Mouse (Mus musculus) hindbrain, postnatal 0 days (tissue): Measurements from ENCODE around the gene Ccdc85c. TPM values are rescaled to one million over a fixed set of nuclear protein-coding genes. Genes with fewer than 3 reads are reported as not detected.

Source experiments
- ATAC-seq: fragments of 200-750 bp; cut with Nextera tagmentation; 2 replicates; pipeline ENCODE4 v1.8.0; 2017; ENCODE audit warnings: mild to moderate bottlenecking, moderate TSS enrichment, moderate library complexity
- DNase-seq: peaks from one replicate; pipeline ENCODE4 v3.0.0-alpha.2; 2015; ENCODE audit warnings: low spot score
- H3K27ac ChIP-seq: fragments of 300-500 bp; sonication (generic); 2 replicates; pipeline ENCODE4 v1.5.1; 2014; ENCODE audit warnings: mild to moderate bottlenecking
- H3K27me3 ChIP-seq: fragments of 300-500 bp; sonication (generic); 2 replicates; pipeline ENCODE4 v1.6.1; 2014; ENCODE audit warnings: low read length, mixed read lengths; ENCODE audit not compliant: insufficient read depth
- H3K36me3 ChIP-seq: fragments of 300-500 bp; sonication (generic); 2 replicates; pipeline ENCODE4 v1.6.1; 2014; ENCODE audit warnings: low read length, mixed read lengths; ENCODE audit not compliant: insufficient read depth
- H3K4me1 ChIP-seq: fragments of 300-500 bp; sonication (generic); 2 replicates; pipeline ENCODE4 v1.6.1; 2014; ENCODE audit warnings: antibody characterized with exemption, low read length, mixed read lengths; ENCODE audit not compliant: insufficient read depth
- H3K4me2 ChIP-seq: fragments of 300-500 bp; sonication (generic); 2 replicates; pipeline ENCODE4 v1.6.1; 2014; ENCODE audit warnings: low read depth, mild to moderate bottlenecking, low read length, moderate library complexity, mixed read lengths
- H3K4me3 ChIP-seq: fragments of 300-500 bp; sonication (generic); 2 replicates; pipeline ENCODE4 v1.5.1; 2014; ENCODE audit warnings: low read length
- H3K9ac ChIP-seq: fragments of 300-500 bp; sonication (generic); replicated peaks from 2 replicates; pipeline ENCODE4 v1.6.1; 2014; ENCODE audit warnings: mild to moderate bottlenecking, low read length, moderate library complexity, mixed read lengths
- H3K9me3 ChIP-seq: fragments of 300-500 bp; sonication (generic); 2 replicates; pipeline ENCODE4 v1.6.1; 2016; ENCODE audit warnings: low read length, mixed read lengths
- CTCF ChIP-seq: IDR thresholded peaks from 2 replicates; pipeline ENCODE4 v1.5.1; 2016; ENCODE audit warnings: antibody characterized with exemption, control low read depth, low read depth
- WGBS: fragments of 180-500 bp; shearing (Covaris S2); extraction: QIAGEN DNeasy Blood & Tissue Kit; methylation state at CpG from one replicate; pipeline ENCODE4 v1.1.7; 2014; 5-methylcytosine and 5-hydroxymethylcytosine counted together
- polyA plus RNA-seq: library from polyadenylated mRNA; unstranded; fragments of >200 nt; fragmentation: Nextera tagmentation; extraction: Ambion mirVana; gene quantifications from 2 replicates; pipeline ENCODE4 v1.2.1, GENCODE M21; 2015
- total RNA-seq: library from RNA; depleted of rRNA; stranded (reverse); fragments of >200 nt; gene quantifications from 2 replicates; pipeline ENCODE4 v1.2.3, GENCODE M21; 2014

Ccdc85c gene
- total and polyA plus RNA-seq, 2 experiments from 2014 or later = 17.0 to 94.7 TPM

DNA sequence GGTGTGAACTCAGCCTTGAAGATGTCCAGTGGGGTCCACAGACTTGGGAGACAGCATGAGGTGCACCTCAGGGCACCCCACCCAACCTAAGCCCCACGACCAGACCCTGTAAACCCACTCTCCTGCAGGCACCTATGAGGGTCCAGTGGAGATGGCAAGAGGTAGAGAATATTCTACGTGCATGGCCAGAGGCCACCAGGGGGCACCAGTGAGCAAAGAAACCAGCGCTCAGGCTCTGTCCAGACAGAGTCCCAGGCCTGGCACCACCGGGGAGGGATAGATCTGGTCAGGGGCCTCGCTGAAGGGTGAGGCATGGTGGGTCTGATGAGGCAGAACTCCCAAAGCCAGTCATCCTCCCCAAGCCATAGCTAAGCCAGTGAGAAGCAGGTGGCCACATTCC, 68.6 kb downstream of the Ccdc85c start:
- peaks cover 27% of the 10 kb centered on the region for H3K36me3 ChIP-seq
- ATAC-seq = peak; percentile 55
- WGBS = 5% methylated on average over 5 of the region's 5 CpGs
- no peak overlapping the region for H3K9ac ChIP-seq
- peak; percentile 92 for TF ChIP-seq CTCF
- H3K27ac ChIP-seq = no peak overlapping the region
- DNase-seq = peak; percentile 87
- H3K4me3 ChIP-seq = no peak overlapping the region
- peaks cover 3% of the 10 kb centered on the region; the same call in 1 of the 2 replicates for H3K4me1 ChIP-seq
- H3K4me2 ChIP-seq = no peak overlapping the region
- no peaks in the 10 kb centered on the region for H3K9me3 ChIP-seq
- H3K27me3 ChIP-seq = no peaks in the 10 kb centered on the region

- DNase-seq = no peak
- peaks cover 3% of the 10 kb centered on the region; the same call in 1 of the 2 replicates for H3K4me1 ChIP-seq
- no peak overlapping the region for H3K27ac ChIP-seq
- no peaks in the 10 kb centered on the region for H3K27me3 ChIP-seq
- H3K9me3 ChIP-seq = no peaks in the 10 kb centered on the region
- TF ChIP-seq CTCF = no peak
- no peak for ATAC-seq
- WGBS = 52% methylated on average over 12 of the region's 12 CpGs
- H3K9ac ChIP-seq = no peak overlapping the region
- H3K36me3 ChIP-seq = peaks cover 42% of the 10 kb centered on the region
- no peak overlapping the region for H3K4me2 ChIP-seq
- no peak overlapping the region for H3K4me3 ChIP-seq
These were observed 70.2 kb downstream of the Ccdc85c start for GRCm38 (mm10) chr12:108204978-108205377.

DNA sequence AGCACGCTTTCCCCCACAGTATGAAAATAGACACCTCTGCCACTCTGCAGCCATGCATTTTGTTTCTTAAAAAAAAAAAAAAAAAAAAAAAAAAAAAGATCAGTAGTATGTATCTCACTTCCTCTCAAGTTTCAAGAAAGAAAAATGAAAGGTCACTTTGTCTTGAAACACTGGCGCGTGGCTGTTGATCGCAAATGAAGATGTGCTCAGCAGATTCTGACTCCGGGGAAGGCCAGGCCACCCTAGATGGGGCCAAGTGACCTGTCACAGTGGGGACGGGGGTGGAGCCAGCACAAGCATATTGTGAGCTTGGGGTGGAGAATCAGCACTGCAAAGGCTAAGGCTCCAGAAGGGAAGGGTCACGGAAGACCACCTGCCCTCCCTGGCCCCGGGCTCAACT, 71.3 kb downstream of the Ccdc85c start:
- no peak overlapping the region for H3K4me3 ChIP-seq
- no peaks in the 10 kb centered on the region for H3K27me3 ChIP-seq
- 55% methylated on average over 8 of the region's 8 CpGs for WGBS
- ATAC-seq = no peak
- no peak overlapping the region for H3K27ac ChIP-seq
- peaks cover 53% of the 10 kb centered on the region for H3K36me3 ChIP-seq
- TF ChIP-seq CTCF = no peak
- no peaks in the 10 kb centered on the region for H3K9me3 ChIP-seq
- no peak for DNase-seq
- no peaks in the 10 kb centered on the region for H3K4me1 ChIP-seq
- H3K4me2 ChIP-seq = no peak overlapping the region
- no peak overlapping the region for H3K9ac ChIP-seq

GRCm38 (mm10) chr12:108200094-108200493, 75.1 kb downstream of the Ccdc85c start:
- no peak; the same call in 1 of the 2 replicates for TF ChIP-seq CTCF
- H3K4me3 ChIP-seq = no peak overlapping the region
- ATAC-seq = no peak
- no peak overlapping the region for H3K4me2 ChIP-seq
- H3K27ac ChIP-seq = no peak overlapping the region
- H3K36me3 ChIP-seq = peaks cover 75% of the 10 kb centered on the region
- H3K9me3 ChIP-seq = no peaks in the 10 kb centered on the region
- WGBS = 88% methylated on average over 1 of the region's 1 CpGs
- no peaks in the 10 kb centered on the region for H3K4me1 ChIP-seq
- no peak overlapping the region for H3K9ac ChIP-seq
- no peaks in the 10 kb centered on the region for H3K27me3 ChIP-seq
- DNase-seq = no peak

DNA sequence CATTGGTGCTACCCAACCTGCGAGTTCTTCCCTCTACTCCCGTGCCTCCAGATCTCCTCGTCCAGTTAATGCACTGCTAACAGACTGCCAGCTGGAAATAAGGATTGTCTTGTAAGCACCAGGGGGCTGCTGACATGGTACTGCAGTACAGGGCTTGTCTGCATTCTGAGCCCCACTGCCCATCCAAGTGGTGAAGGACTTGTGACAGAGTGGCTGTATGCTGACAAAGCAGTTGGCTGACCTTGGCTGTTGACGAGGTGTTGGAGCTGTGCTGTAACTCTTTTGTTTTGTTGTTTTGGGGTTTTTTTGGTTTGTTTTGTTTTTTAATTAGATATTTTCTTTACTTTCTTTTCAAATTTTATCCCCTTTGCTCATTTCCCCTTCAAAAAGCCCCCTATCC, 76.8 kb downstream of the Ccdc85c start:
- TF ChIP-seq CTCF = no peak
- no peak overlapping the region for H3K4me2 ChIP-seq

GRCm38 (mm10) chr12:108195761-108196160, 79.5 kb downstream of the Ccdc85c start:
- ATAC-seq (no peak), DNase-seq (no peak)
- Histone ChIP-seq H3K4me2 (no peak overlapping the region), H3K9me3 (no peaks in the 10 kb centered on the region), H3K36me3 (peaks cover 71% of the 10 kb centered on the region), H3K4me3 (no peak overlapping the region), H3K4me1 (no peaks in the 10 kb centered on the region), H3K27ac (no peak overlapping the region), H3K9ac (no peak overlapping the region), H3K27me3 (no peaks in the 10 kb centered on the region)
- no peak for TF ChIP-seq CTCF
- 93% methylated on average over 11 of the region's 11 CpGs for WGBS

More for the DNA sequence above, 76.8 kb downstream of the Ccdc85c start:
- Histone ChIP-seq H3K36me3 (peaks cover 73% of the 10 kb centered on the region), H3K4me3 (no peak overlapping the region), H3K27ac (no peak overlapping the region), H3K9ac (no peak overlapping the region), H3K9me3 (no peaks in the 10 kb centered on the region), H3K4me1 (no peaks in the 10 kb centered on the region), H3K27me3 (no peaks in the 10 kb centered on the region)
- WGBS = 89% methylated on average over 4 of the region's 4 CpGs
- DNase-seq (no peak), ATAC-seq (no peak)

DNA sequence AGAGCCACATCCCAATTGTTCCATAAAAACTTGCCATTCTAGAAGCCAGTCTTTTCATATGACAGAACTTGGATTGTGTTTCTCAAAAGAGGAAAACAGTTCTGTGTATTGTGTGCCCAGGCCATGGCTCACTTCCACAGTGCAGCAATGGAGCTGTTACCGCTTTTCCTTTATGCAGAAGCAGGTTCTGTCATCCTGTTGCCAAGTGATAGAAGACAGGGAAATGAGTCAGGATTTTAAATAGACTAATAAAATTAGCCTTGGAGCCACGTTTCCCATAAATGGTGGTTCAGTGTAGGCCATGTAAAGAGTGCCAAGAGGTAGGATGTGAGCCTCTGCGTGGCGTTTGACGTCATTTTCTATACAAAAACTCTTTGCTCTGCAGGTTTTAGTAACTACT, 81.3 kb downstream of the Ccdc85c start:
- no peak for ATAC-seq
- Histone ChIP-seq H3K36me3 (peaks cover 67% of the 10 kb centered on the region), H3K4me2 (no peak overlapping the region), H3K9ac (no peak overlapping the region), H3K4me1 (no peaks in the 10 kb centered on the region), H3K27ac (no peak overlapping the region), H3K9me3 (no peaks in the 10 kb centered on the region), H3K4me3 (no peak overlapping the region), H3K27me3 (no peaks in the 10 kb centered on the region)
- no peak for TF ChIP-seq CTCF
- WGBS = 84% methylated on average over 5 of the region's 5 CpGs
- DNase-seq = no peak
